Mouse (Mus musculus): Measurements from ENCODE around the gene Gm10392.

Gm10392 gene

GRCm38 (mm10) chr11:77492911-77493332, 26.1 kb downstream of the Gm10392 start:
- peak in 1 of 2 experiments; percentile 92 for DNase-seq (ENCODE audit: low spot score in 2 of 2)

DNA sequence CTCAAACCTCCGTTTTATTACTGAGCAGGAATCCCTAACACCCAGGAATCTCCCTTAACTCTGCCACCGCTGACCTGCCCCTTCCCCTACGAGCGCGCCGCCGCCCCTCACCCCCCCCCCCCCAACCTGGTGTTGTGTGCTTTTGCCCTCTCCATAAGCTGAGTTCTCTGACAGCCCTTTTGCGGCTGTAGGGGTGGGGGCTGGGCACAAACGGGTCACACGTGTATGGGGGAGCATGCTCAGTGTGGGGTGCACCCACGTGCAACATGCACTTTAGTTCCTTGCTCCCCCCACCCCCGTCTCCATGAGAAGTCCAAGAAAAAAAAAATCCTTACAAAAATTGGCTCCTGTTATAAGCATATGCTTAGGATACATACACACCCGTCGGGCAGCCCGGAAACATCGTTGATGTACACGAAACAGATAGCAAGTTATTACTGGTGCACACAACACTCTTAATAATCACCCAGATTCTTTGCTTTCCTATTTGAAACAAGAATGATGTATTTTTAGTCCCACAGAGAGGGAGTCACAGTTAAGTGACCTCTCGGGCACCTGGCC, 26.6 kb downstream of the Gm10392 start:
- DNase-seq (ENCODE audit: low spot score in 2 of 2): peak in 1 of 2 experiments; percentile 64

DNA sequence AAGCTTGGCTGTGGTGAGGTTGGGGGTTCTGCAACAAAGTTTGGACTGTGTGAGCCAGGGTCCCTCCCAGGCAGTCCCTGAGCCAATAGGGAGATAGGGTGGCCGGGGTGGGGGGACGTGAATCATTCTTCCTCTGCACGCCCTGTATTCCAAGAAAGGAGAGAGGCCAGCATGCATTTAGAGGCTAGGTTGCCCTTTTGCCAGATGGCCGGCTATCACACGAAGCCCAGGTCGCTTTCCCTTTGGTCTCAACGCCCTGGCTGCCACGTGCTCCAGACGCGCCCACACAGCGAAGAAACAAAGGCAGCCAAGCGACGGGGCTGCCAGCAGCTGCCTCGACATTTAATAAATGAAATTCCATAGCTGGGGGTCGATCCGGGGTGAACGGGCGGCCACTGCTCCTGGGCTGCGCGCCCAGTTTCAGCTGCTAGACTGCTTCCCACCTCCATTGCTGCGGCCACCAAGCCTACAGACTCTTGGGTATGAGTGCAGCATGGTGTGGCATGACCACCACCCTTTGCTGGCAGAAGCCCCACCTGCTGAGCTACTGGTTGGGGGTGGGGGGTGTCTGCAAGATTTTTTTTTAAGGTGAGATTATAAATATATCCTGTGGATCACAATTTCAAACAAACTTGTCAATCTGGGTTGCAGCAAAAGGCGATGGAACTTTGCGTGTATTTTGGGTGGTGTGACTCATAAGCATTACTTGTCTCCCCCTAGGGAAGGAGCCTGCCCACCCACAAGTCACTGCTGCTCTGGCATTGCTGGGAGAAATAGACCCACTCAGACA, 27.3 kb downstream of the Gm10392 start:
- peak in 1 of 2 experiments; percentile 75 for DNase-seq (ENCODE audit: low spot score in 2 of 2)

DNA sequence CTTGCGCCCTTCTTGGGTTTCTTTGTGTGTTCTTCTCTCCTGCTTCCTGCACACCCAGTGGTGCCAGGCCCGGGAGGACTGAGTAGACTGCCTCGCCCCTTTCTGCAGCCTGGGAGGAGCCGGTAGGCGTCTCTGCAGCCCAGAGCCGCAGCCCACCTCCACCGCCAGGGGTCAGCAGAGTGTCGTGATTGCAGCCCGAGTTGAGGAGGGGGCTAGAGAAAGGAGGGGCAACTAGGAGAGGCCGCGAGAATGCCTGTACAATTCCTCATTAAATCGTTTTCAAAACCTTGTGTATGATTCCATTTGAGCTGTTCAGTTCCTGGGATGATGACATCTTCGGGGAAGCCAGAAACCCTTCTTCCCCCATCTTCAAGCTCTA, 27.9 kb downstream of the Gm10392 start:
- peak in 1 of 2 experiments; percentile 86 for DNase-seq (ENCODE audit: low spot score in 2 of 2)

DNA sequence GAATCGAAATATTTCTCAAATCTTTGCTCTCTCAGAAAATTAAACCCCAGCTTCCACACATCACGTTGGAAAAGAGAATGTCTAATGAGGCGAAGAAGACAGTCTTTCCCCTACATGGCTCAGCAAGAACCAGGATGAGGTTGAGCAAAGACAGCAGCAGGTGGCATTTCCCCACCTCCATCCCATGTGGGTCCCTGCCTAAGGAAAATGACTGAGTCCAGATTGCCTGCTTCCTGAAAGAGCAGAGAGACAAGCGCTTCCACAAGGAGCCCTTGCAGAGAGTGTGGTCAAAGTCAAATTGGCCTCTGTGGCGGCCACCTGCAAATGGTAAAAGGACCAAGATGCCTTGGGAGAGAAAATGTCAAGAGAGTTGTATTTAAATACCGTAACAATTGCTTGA, 28.5 kb downstream of the Gm10392 start:
- no peak for DNase-seq (ENCODE audit: low spot score in 2 of 2)

DNA sequence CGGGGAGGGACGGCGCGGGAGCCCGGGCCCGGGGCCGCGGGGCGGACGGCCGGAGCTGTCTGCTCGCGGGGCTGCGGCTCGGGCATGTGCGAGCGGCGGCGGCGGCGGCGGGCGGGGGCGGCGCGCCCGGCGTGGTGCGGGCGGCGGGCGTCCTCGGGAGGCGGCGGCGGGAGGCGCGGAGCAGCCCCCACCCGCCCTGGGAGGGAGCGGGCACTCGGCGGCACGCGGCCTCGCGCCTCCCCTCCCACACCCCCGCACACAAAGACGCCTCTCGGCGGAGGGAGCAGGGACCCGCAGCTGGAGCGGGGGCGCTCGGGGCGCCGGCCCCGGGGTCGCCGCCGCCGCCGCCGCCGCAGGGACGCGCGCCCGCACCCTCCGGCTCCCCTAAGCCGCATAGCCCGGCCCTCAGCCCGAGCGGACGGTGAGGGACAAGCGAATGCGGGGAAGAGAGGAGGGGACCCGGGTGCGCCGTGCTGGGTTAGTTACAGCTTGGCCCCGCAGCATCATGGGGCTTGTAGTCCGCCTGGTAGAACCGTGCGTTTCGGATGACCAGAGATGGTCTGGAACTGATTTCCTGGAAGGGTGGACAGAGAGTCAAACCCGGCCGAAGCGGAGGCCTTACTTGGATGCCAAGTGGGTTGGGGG, 29.3 kb downstream of the Gm10392 start, which contains the start of gene Ankrd13b:
Gene Ankrd13b, minus strand, starts transcription at position 88 of the 645 bp plus-strand sequence.
- peak in 1 of 2 experiments; percentile 84 for DNase-seq (ENCODE audit: low spot score in 2 of 2)

DNA sequence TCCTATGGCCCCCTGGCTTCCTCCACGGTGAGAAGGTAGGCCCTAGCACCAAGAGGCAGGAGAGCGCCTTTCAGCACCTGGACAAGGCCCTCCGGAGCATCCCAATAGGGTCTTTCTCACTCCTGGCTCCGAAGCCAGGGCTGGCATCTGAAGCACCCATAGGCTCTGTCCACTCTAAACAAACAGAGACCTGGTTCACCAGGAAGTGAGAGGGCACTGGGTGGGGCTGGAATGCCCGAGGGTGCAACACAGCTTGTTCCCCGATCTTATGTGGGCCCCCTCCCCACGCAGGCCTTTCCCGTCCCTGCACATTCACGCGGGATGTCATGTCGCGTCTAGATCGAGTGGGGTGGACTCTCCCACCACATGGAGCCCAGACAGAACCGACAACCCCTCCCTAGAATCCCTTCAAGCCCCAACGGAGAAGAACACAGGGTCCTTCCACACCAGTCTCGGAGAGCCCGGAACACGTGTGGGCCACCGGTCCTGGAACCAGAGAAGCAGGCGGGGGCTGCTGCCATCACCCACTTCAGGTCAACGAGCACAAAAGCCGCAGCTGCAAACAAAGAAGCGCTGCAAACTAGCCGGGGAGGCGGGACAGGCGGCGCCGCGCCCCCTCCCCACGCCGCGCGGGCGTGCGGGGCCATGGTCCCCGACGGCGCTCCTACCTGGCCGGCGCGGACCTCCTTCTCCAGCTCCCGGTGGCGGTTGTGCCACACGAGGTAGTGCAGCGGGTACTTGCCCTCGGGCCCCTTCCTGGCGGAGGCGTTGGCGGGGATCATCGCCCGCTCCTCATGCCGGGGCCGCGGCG, 30.0 kb downstream of the Gm10392 start:
- DNase-seq (ENCODE audit: low spot score in 2 of 2): no peak

DNA sequence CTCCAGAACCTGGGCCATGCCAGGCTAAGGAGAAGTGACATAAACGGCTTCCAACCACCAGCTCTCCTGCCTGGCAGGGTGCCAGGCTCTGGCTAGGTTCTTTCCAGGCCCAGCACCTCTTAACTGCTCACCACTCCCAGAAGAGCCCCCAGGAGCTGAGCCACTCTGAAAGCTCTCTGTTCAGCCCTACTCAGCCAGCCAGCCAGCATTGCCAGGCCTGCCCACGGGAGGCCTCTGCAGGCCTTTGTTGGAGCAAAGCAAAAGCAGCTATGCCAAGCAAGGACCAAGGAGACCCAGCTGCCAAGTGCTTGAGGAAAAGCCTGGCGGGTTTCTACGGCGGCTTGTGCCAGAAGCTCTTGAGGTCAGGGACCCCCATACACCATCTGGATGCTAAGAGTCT, 32.2 kb downstream of the Gm10392 start:
- DNase-seq (ENCODE audit: low spot score in 2 of 2): no peak

DNA sequence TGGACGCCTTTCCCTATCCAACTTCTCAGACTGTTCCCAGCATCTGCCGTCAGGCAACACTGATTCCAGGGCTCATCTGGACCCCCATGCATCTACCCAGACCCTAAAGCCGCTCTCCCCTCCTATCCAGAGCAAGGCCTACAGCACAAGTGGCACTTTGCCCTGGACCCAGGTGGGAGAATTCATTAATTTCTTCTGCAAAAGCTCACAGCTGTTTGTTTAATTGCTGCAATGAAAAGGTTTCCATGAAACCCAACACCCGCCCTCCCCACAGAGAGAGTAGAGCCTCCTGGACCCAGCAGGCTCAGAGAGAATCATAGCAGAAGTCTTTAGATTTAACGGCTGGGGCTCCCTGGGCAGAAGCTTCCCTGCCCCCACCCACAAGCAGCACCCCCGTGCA, 33.8 kb downstream of the Gm10392 start:
- DNase-seq (ENCODE audit: low spot score in 2 of 2): no peak

DNA sequence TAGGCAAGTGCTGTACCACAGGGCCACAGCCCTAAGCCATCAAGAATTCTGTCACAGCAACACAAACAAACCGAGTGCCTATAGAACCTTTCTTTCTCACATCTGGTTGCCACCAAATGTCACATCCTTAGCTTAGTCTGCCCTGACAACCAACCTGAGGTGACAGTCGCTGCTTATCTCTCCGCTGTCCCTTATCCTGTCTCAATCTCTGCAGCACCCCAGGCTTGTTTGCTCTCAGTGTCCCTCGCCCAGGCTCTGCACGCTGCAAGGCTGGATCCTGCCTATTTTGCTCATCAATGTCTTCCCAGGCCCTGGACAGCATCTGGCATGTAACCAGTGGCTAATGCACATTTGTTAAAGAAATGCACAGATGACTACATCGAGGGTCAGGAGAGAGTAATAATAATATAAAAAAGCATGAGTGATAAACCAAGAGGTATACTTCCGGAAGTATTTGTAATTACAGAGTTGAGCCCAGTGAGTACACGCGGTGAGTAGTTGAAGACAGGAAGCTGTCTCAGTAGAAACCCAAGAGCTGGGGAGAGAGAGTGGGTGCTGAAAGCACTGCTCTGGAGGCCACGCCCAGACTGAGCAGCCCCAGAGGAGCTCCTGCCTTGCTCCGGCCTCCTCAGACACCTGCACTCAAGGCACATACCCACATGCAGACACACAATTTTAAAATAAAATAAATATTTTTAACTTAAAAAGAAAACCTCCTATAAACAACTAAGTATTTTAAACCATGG, 35.3 kb downstream of the Gm10392 start:
- no peak for DNase-seq (ENCODE audit: low spot score in 2 of 2)

DNA sequence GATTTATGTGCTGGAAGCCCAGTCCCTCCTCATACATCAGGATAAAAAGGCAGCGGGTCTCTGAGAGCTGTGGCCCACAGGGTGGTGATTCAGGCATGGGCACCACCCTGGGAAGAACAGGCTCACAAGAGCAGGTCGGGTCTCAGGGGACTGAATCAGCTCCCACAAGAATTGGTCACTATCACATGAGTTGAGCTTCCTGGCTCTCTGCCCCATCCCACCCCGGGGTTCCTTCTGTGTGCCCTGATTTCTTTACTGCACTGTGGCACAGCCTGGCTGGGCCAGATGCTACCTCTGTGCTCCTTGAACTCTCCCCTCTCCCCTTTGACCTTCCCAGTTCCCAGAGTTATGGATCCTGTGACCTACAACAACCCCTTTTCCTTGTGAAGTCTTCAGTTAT, 36.0 kb downstream of the Gm10392 start:
- no peak for DNase-seq (ENCODE audit: low spot score in 2 of 2)

DNA sequence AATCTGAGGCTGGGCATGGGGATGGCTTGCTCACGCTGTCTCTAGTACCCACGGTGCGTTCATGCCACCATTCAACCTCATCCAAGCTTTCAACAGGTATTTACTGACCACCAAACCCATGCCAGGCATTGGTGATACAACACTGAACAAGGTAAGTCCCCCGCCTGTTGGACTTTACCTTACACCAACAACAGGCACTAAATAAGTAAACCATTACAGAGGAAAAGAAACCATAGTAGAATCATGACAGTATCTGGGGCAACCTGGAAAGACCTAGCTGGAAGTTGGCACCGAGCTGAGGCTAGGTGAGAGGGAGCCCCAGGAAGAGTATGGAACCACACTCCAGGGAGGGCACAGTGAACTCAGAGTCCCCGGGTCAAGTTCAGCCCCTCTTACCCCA, 42.1 kb downstream of the Gm10392 start:
- no peak for DNase-seq (ENCODE audit: low spot score in 2 of 2)

- no peak for DNase-seq (ENCODE audit: low spot score in 2 of 2)
Measured at GRCm38 (mm10) chr11:77476216-77476615, 42.8 kb downstream of the Gm10392 start.

GRCm38 (mm10) chr11:77472775-77473174, 46.2 kb downstream of the Gm10392 start:
- no peak for DNase-seq (ENCODE audit: low spot score in 2 of 2)

DNA sequence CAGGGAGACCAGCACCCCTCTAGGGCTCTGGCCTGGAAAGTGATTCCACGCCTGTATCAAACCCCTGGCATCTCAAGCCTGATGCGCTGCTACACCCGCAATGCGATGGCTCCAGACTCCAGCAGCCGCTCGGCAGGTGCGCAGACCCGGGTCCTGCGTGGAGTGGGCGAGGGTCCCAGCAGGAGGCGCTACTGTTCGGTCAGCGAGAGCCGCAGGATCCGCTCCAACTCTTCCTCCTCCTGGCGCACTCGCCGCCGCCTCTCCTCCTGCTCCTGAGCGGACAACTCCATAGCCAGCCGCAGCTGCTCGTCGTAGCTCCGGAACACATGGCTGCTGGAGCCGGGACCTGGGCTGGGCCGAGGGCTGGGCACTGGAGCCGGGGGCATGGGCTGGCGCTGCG, 47.6 kb downstream of the Gm10392 start:
- DNase-seq (ENCODE audit: low spot score in 2 of 2): no peak

DNA sequence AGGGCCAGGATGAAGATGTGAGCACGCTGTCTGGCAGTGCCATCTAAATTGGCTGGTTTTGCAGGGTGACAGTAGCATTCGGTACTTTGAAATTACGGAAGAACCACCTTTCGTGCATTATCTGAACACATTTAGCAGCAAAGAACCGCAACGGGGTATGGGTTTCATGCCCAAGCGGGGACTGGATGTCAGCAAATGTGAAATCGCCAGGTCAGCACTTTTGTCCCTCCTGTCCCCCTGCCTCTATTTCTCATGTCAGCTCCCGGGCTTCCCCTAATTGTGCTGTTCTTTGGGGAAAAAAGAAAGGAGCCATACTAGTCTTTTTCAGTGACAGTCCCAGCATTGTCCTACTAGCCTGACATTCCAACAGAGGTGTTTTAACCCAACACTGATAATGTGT, 50.6 kb downstream of the Gm10392 start:
- DNase-seq (ENCODE audit: low spot score in 2 of 2): no peak

DNA sequence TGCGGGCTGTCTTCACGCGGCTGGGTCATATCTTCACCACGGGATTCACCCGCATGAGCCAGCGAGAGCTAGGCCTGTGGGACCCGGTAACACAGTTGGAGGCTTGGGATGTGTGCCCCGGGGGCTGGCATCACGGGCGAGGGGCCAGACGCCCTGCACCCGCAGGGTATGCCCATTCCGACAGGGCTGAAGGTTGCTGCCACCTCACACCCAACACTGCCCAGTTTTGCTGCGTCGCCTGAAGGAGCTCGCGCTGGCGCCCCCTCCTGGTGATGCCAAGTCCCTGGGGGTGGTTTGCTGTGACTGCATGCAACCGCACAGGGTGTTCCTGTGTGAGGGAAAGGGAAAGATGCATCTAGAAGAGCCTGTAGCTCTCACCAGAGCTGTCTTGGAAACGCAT, 51.2 kb downstream of the Gm10392 start:
- peak in 1 of 2 experiments; percentile 72 for DNase-seq (ENCODE audit: low spot score in 2 of 2)

DNA sequence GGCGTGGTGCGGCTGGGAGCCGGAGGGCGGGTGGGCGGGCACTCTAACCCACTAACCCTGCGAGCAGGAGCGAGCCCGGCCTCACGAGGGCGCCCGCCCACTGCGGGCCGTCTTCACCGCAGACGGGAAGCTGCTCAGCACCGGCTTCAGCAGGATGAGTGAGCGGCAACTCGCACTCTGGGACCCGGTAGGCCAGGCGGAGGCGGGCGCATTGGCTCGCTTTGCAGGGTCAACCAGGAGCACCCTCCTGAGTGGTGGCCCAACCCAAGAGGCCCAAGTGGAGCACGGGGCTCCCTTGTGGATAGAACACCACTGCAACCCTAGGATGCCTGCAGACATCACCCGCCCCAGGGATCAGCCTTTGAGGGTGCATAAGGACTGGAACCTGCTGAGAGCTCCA, 51.8 kb downstream of the Gm10392 start:
- peak in 1 of 2 experiments; percentile 69 for DNase-seq (ENCODE audit: low spot score in 2 of 2)

Measured in left cerebral cortex, adult 9 months (tissue).